Mouse (Mus musculus): ENCODE data around the gene Arhgef26.

DNA sequence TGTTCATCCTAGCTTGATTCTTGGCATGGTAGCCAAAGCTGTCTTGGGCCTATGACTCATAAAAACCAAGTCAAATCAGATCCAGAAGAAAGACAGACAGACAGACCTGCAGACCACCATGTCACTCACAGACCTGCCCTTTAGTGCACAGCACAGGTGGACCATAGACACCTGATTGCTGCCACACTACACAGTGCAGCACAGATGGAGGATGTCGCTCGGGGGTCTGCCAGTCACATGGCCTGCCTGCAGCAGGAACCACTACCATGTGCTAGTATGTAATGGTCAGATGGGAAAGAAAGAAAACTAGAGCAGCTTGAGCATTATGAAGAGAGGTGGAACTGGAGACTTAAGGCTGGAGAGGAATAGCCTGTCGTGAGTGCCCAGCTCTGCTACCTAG, 27.7 kb upstream of the Arhgef26 start:
- TF ChIP-seq POLR2A (IDR thresholded peaks at IDR 0.05; ENCODE audit: borderline replicate concordance, insufficient read depth, low read length) = no peak
- no peak for TF ChIP-seq CTCF (IDR thresholded peaks at IDR 0.05; ENCODE audit: borderline replicate concordance, insufficient read depth, low read depth, low read length)

Data from cerebellum, adult 2 months (tissue).